In the genomic region with DNA sequence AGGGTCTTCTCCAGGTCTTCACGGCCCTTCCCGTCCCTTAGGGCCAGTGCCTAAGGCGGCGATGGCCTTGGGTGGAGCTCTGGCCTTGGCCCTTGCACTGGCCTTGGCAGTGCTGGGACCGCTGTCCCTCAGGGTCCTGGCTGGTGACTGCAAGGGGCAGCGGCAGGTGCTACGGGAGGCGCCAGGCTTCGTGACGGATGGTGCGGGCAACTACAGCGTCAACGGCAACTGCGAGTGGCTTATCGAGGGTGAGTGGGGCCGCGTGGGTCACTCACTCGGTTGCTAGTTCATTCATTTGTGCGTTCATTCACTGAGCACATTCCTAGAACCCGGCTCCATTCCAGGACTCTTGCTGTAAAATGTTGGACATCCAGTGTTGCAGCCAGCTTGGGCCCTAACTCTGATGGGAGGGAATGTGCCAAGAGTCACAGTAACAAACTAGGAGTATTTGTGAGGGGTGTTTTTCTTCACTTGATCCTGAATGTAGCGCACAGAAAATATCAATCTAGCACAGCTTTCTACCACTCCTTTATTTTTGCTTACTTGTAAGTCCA, we compare ENCODE assay signal across 8 mouse cellular contexts. TPM values are rescaled to one million over a fixed set of nuclear protein-coding genes. Genes with fewer than 3 reads are reported as not detected.
DNase-seq lines count a peak whose midpoint lies in the region; ATAC-seq and TF ChIP-seq lines count a peak whose summit lies in the region.

No protein-coding gene starts in this region.

- WGBS in heart, embryonic 13.5 days = 14% methylated on average over 21 of the region's 21 CpGs
- 11% methylated on average over 21 of the region's 21 CpGs for WGBS in embryonic facial prominence, embryonic 15.5 days
- 15% methylated on average over 21 of the region's 21 CpGs for WGBS in midbrain, postnatal 0 days

- H3K27ac ChIP-seq in heart, embryonic 13.5 days (replicated peaks) = peak overlapping the region; percentile 82
- peak overlapping the region; percentile 88 for H3K27ac ChIP-seq in embryonic facial prominence, embryonic 15.5 days (replicated peaks)
- H3K27ac ChIP-seq in midbrain, postnatal 0 days (ENCODE audit: low read depth, low read length) = peak overlapping the region; percentile 89

- no peak for DNase-seq in heart, postnatal 36 days
- DNase-seq in NIH3T3 (ENCODE audit: low read depth) = peak; percentile 57
- DNase-seq in kidney, postnatal 14 days = peak; percentile 23
- DNase-seq in midbrain, postnatal 0 days (ENCODE audit: low spot score) = no peak
- no peak for DNase-seq in natural killer cell, adult 2 months (ENCODE audit: low spot score in 2 of 2)
- no peak for DNase-seq in urinary bladder, postnatal 14 days (ENCODE audit: low spot score)

- peaks cover 37% of the 10 kb centered on the region for H3K27me3 ChIP-seq in heart, embryonic 13.5 days (replicated peaks)
- H3K27me3 ChIP-seq in embryonic facial prominence, embryonic 15.5 days = peaks cover 32% of the 10 kb centered on the region
- peaks cover 12% of the 10 kb centered on the region; the same call in 1 of the 2 replicates for H3K27me3 ChIP-seq in midbrain, postnatal 0 days (ENCODE audit: insufficient read depth, low read length)

- peaks cover 39% of the 10 kb centered on the region for H3K4me1 ChIP-seq in heart, embryonic 13.5 days
- peaks cover 45% of the 10 kb centered on the region for H3K4me1 ChIP-seq in embryonic facial prominence, embryonic 15.5 days
- H3K4me1 ChIP-seq in midbrain, postnatal 0 days (ENCODE audit: insufficient read depth, low read length) = peaks cover 11% of the 10 kb centered on the region; the same call in 1 of the 2 replicates

- peak overlapping the region; percentile 71 for H3K4me3 ChIP-seq in heart, embryonic 13.5 days
- H3K4me3 ChIP-seq in embryonic facial prominence, embryonic 15.5 days (replicated peaks) = peak overlapping the region; percentile 64
- peak overlapping the region; percentile 73 for H3K4me3 ChIP-seq in midbrain, postnatal 0 days (ENCODE audit: low read depth, low read length)

- TF ChIP-seq CTCF in midbrain, postnatal 0 days (IDR thresholded peaks at IDR 0.05) = no peak

- ATAC-seq in heart, embryonic 13.5 days (ENCODE audit: extremely low read depth, insufficient number of reproducible peaks, low FRiP score, low TSS enrichment) = no peak
- ATAC-seq in embryonic facial prominence, embryonic 15.5 days (ENCODE audit: insufficient number of reproducible peaks, low FRiP score, low TSS enrichment, low read depth) = no peak
- no peak for ATAC-seq in midbrain, postnatal 0 days (ENCODE audit: low FRiP score)

- intact Hi-C loops in heart, postnatal 36 days (cut with DNase I) = loop anchor here (2.0 to 5.0 kb wide), 4 partner anchors 35 to 185 kb away; partner anchors contain the start of gene Lipe

- H3K36me3 ChIP-seq in heart, embryonic 13.5 days = peaks cover 3% of the 10 kb centered on the region; the same call in 1 of the 2 replicates
- no peaks in the 10 kb centered on the region for H3K36me3 ChIP-seq in embryonic facial prominence, embryonic 15.5 days
- H3K36me3 ChIP-seq in midbrain, postnatal 0 days (ENCODE audit: insufficient read depth, low read length) = 0 out of 2 replicates have a peak, but pooled peaks cover 13% of the 10 kb centered on the region

- peak overlapping the region; percentile 97 for H3K4me2 ChIP-seq in heart, embryonic 13.5 days
- peak overlapping the region; percentile 96 for H3K4me2 ChIP-seq in embryonic facial prominence, embryonic 15.5 days (replicated peaks)
- H3K4me2 ChIP-seq in midbrain, postnatal 0 days (ENCODE audit: low read depth, low read length, poor library complexity, severe bottlenecking) = peak overlapping the region; percentile 97

- peak overlapping the region; percentile 84 for H3K9ac ChIP-seq in heart, embryonic 13.5 days
- peak overlapping the region; percentile 66 for H3K9ac ChIP-seq in embryonic facial prominence, embryonic 15.5 days
- peak overlapping the region; percentile 92 for H3K9ac ChIP-seq in midbrain, postnatal 0 days (replicated peaks; ENCODE audit: low read length, poor library complexity, severe bottlenecking)

- H3K9me3 ChIP-seq in heart, embryonic 13.5 days = no peaks in the 10 kb centered on the region
- H3K9me3 ChIP-seq in embryonic facial prominence, embryonic 15.5 days (replicated peaks) = no peaks in the 10 kb centered on the region
- H3K9me3 ChIP-seq in midbrain, postnatal 0 days (ENCODE audit: low read length) = no peaks in the 10 kb centered on the region

RNA-seq across cellular contexts. Expression of gene Megf8, which starts 0.6 kb away (rescaled TPM):
- polyA plus RNA-seq in heart, embryonic 13.5 days (2015; fragmentation: Nextera tagmentation; extraction: Ambion mirVana) = 7.0 and 7.5 TPM in 2 replicates
- total RNA-seq in heart, postnatal 36 days (2021) = 10 to 100 TPM; 30.4 to 31.1 TPM
- 16.4 and 17.3 TPM in 2 replicates for polyA plus RNA-seq in embryonic facial prominence, embryonic 15.5 days (2015; fragmentation: Nextera tagmentation; extraction: Ambion mirVana)
- 90.0 and 103 TPM in 2 replicates for total RNA-seq in midbrain, postnatal 0 days (2014; rRNA removed)
- polyA plus RNA-seq in midbrain, postnatal 0 days (2015; fragmentation: Nextera tagmentation; extraction: Ambion mirVana) = 15.3 and 15.6 TPM in 2 replicates

RNA-seq across cellular contexts. Expression of gene Tmem145, which starts 11.6 kb away (rescaled TPM):
- 0.11 and 0.34 TPM in 2 replicates for polyA plus RNA-seq in heart, embryonic 13.5 days (2015; fragmentation: Nextera tagmentation; extraction: Ambion mirVana)
- not detected for total RNA-seq in heart, postnatal 36 days (2021)
- 1.2 and 1.8 TPM in 2 replicates for polyA plus RNA-seq in embryonic facial prominence, embryonic 15.5 days (2015; fragmentation: Nextera tagmentation; extraction: Ambion mirVana)
- total RNA-seq in midbrain, postnatal 0 days (2014; rRNA removed) = 105 and 106 TPM in 2 replicates
- polyA plus RNA-seq in midbrain, postnatal 0 days (2015; fragmentation: Nextera tagmentation; extraction: Ambion mirVana) = 131 and 143 TPM in 2 replicates

RNA-seq across cellular contexts. Expression of gene Prr19, which starts 16.3 kb away (rescaled TPM):
- 0.23 and 0.39 TPM in 2 replicates for polyA plus RNA-seq in heart, embryonic 13.5 days (2015; fragmentation: Nextera tagmentation; extraction: Ambion mirVana)
- not detected for total RNA-seq in heart, postnatal 36 days (2021)
- 0.49 and 0.65 TPM in 2 replicates for polyA plus RNA-seq in embryonic facial prominence, embryonic 15.5 days (2015; fragmentation: Nextera tagmentation; extraction: Ambion mirVana)
- total RNA-seq in midbrain, postnatal 0 days (2014; rRNA removed) = 2.0 and 2.5 TPM in 2 replicates
- 5.7 and 7.0 TPM in 2 replicates for polyA plus RNA-seq in midbrain, postnatal 0 days (2015; fragmentation: Nextera tagmentation; extraction: Ambion mirVana)

RNA-seq across cellular contexts. Expression of gene Pafah1b3, which starts 19.7 kb away (rescaled TPM):
- 145 and 154 TPM in 2 replicates for polyA plus RNA-seq in heart, embryonic 13.5 days (2015; fragmentation: Nextera tagmentation; extraction: Ambion mirVana)
- total RNA-seq in heart, postnatal 36 days (2021) = 1 to 10 TPM; 3.7 to 5.1 TPM
- 213 and 216 TPM in 2 replicates for polyA plus RNA-seq in embryonic facial prominence, embryonic 15.5 days (2015; fragmentation: Nextera tagmentation; extraction: Ambion mirVana)
- total RNA-seq in midbrain, postnatal 0 days (2014; rRNA removed) = 595 and 661 TPM in 2 replicates
- 604 and 629 TPM in 2 replicates for polyA plus RNA-seq in midbrain, postnatal 0 days (2015; fragmentation: Nextera tagmentation; extraction: Ambion mirVana)

RNA-seq across cellular contexts. Expression of gene Cic, which starts 50.0 kb away (rescaled TPM):
- polyA plus RNA-seq in heart, embryonic 13.5 days (2015; fragmentation: Nextera tagmentation; extraction: Ambion mirVana) = 22.9 and 23.4 TPM in 2 replicates
- 10 to 100 TPM; 63.7 to 68.7 TPM for total RNA-seq in heart, postnatal 36 days (2021)
- 46.3 and 50.6 TPM in 2 replicates for polyA plus RNA-seq in embryonic facial prominence, embryonic 15.5 days (2015; fragmentation: Nextera tagmentation; extraction: Ambion mirVana)
- total RNA-seq in midbrain, postnatal 0 days (2014; rRNA removed) = 145 and 146 TPM in 2 replicates
- 26.8 and 31.9 TPM in 2 replicates for polyA plus RNA-seq in midbrain, postnatal 0 days (2015; fragmentation: Nextera tagmentation; extraction: Ambion mirVana)

Comparison
In these comparisons a context has a peak if more than half of its experiments do, and no peak if none do; other contexts are left out.
1. DNase-seq: peak in NIH3T3 (single experiment) and kidney, postnatal 14 days (single experiment); none in heart, postnatal 36 days (0 of 2), midbrain, postnatal 0 days (single experiment), natural killer cell, adult 2 months (0 of 2) and urinary bladder, postnatal 14 days (single experiment).
2. RNA of gene Tmem145, which starts 11.6 kb away (polyA plus RNA-seq): 131 to 143 TPM in midbrain, postnatal 0 days; 1.2 to 1.8 TPM in embryonic facial prominence, embryonic 15.5 days and 0.11 to 0.34 TPM in heart, embryonic 13.5 days; every median in the first group is over 10 times any median in the second.
3. Peak in every context shown above with its lines, with median percentiles within 50 percentile points of each other: H3K27ac ChIP-seq, H3K4me2 ChIP-seq, H3K4me3 ChIP-seq and H3K9ac ChIP-seq.